Mouse (Mus musculus) midbrain, postnatal 0 days (tissue): Measurements from ENCODE around the gene Marc1. TPM values are rescaled to one million over a fixed set of nuclear protein-coding genes. Genes with fewer than 3 reads are reported as not detected.

ENCODE experiments used
- ATAC-seq: fragments of 200-750 bp; cut with Nextera tagmentation; 2 replicates; pipeline ENCODE4 v1.8.0; 2017; ENCODE audit warnings: moderate number of reproducible peaks, mild to moderate bottlenecking, moderate TSS enrichment, moderate library complexity; ENCODE audit not compliant: low FRiP score
- DNase-seq: peaks from one replicate; pipeline ENCODE4 v3.0.0-alpha.2; 2015; ENCODE audit warnings: low spot score
- H3K27ac ChIP-seq: fragments of 300-500 bp; sonication (generic); 2 replicates; pipeline ENCODE4 v1.5.1; 2014; ENCODE audit warnings: low read depth, mild to moderate bottlenecking, low read length, mixed read lengths
- H3K27me3 ChIP-seq: fragments of 300-500 bp; sonication (generic); 2 replicates; pipeline ENCODE4 v1.6.1; 2014; ENCODE audit warnings: low read length, control low read depth, mixed read lengths; ENCODE audit not compliant: insufficient read depth
- H3K36me3 ChIP-seq: fragments of 300-500 bp; sonication (generic); 2 replicates; pipeline ENCODE4 v1.6.1; 2014; ENCODE audit warnings: low read length, control low read depth, mixed read lengths; ENCODE audit not compliant: insufficient read depth
- H3K4me1 ChIP-seq: fragments of 300-500 bp; sonication (generic); 2 replicates; pipeline ENCODE4 v1.6.1; 2014; ENCODE audit warnings: mild to moderate bottlenecking, control low read depth, antibody characterized with exemption, low read length, mixed read lengths; ENCODE audit not compliant: insufficient read depth
- H3K4me2 ChIP-seq: fragments of 300-500 bp; sonication (generic); 2 replicates; pipeline ENCODE4 v1.6.1; 2014; ENCODE audit warnings: low read depth, mild to moderate bottlenecking, low read length, mixed read lengths; ENCODE audit not compliant: poor library complexity, severe bottlenecking
- H3K4me3 ChIP-seq: fragments of 300-500 bp; sonication (generic); 2 replicates; pipeline ENCODE4 v1.5.1; 2014; ENCODE audit warnings: low read depth, mild to moderate bottlenecking, low read length, moderate library complexity
- H3K9ac ChIP-seq: fragments of 300-500 bp; sonication (generic); replicated peaks from 2 replicates; pipeline ENCODE4 v1.6.1; 2014; ENCODE audit warnings: mild to moderate bottlenecking, low read length, moderate library complexity, mixed read lengths; ENCODE audit not compliant: poor library complexity, severe bottlenecking
- H3K9me3 ChIP-seq: fragments of 300-500 bp; sonication (generic); 2 replicates; pipeline ENCODE4 v1.6.1; 2016; ENCODE audit warnings: low read length, control low read depth
- CTCF ChIP-seq: IDR thresholded peaks from 2 replicates; pipeline ENCODE4 v1.5.1; 2016; ENCODE audit warnings: antibody characterized with exemption, mild to moderate bottlenecking
- WGBS: fragments of 180-500 bp; shearing (Covaris S2); extraction: QIAGEN DNeasy Blood & Tissue Kit; methylation state at CpG from one replicate; pipeline ENCODE4 v1.1.7; 2014; 5-methylcytosine and 5-hydroxymethylcytosine counted together
- polyA plus RNA-seq: library from polyadenylated mRNA; unstranded; fragments of >200 nt; fragmentation: Nextera tagmentation; extraction: Ambion mirVana; gene quantifications from 2 replicates; pipeline ENCODE4 v1.2.1, GENCODE M21; 2015
- total RNA-seq: library from RNA; depleted of rRNA; stranded (reverse); fragments of >200 nt; gene quantifications from 2 replicates; pipeline ENCODE4 v1.2.3, GENCODE M21; 2014

The Marc1 gene
- total and polyA plus RNA-seq, 2 experiments from 2014 or later = 0.21 to 0.55 TPM

GRCm38 (mm10) chr1:184771202-184771890 lies 39.8 kb downstream of the Marc1 start:
- 0 out of 2 replicates have a peak, but pooled peaks have one; percentile 47 for ATAC-seq
- TF ChIP-seq CTCF = peak; percentile 84

GRCm38 (mm10) chr1:184763866-184764265 lies 47.2 kb downstream of the Marc1 start:
- Histone ChIP-seq H3K4me1 (no peaks in the 10 kb centered on the region), H3K27ac (no peak overlapping the region), H3K4me3 (no peak overlapping the region), H3K9ac (no peak overlapping the region), H3K36me3 (no peaks in the 10 kb centered on the region), H3K9me3 (no peaks in the 10 kb centered on the region), H3K4me2 (no peak overlapping the region), H3K27me3 (no peaks in the 10 kb centered on the region)
- no peak for ATAC-seq
- no peak for DNase-seq
- 44% methylated on average over 3 of the region's 3 CpGs for WGBS
- TF ChIP-seq CTCF = no peak

More at GRCm38 (mm10) chr1:184771202-184771890, 39.8 kb downstream of the Marc1 start:
- WGBS = 34% methylated on average over 18 of the region's 18 CpGs
- no peak overlapping the region for H3K4me3 ChIP-seq
- 0 out of 2 replicates have a peak, but pooled peaks cover 3% of the 10 kb centered on the region for H3K4me1 ChIP-seq
- H3K27ac ChIP-seq = no peak overlapping the region
- H3K9me3 ChIP-seq = no peaks in the 10 kb centered on the region
- H3K36me3 ChIP-seq = no peaks in the 10 kb centered on the region
- no peak overlapping the region for H3K4me2 ChIP-seq
- H3K27me3 ChIP-seq = no peaks in the 10 kb centered on the region
- DNase-seq = peak; percentile 77
- no peak overlapping the region for H3K9ac ChIP-seq

- no peak for ATAC-seq
- no peaks in the 10 kb centered on the region for H3K4me1 ChIP-seq
- H3K27me3 ChIP-seq = no peaks in the 10 kb centered on the region
- TF ChIP-seq CTCF = no peak
- no peak overlapping the region for H3K4me2 ChIP-seq
- H3K9ac ChIP-seq = no peak overlapping the region
- no peak overlapping the region for H3K27ac ChIP-seq
- no peak for DNase-seq
- no peaks in the 10 kb centered on the region for H3K36me3 ChIP-seq
- WGBS = 70% methylated on average over 5 of the region's 5 CpGs
- H3K4me3 ChIP-seq = no peak overlapping the region
- no peaks in the 10 kb centered on the region for H3K9me3 ChIP-seq
Observed at GRCm38 (mm10) chr1:184762941-184763340, 48.2 kb downstream of the Marc1 start.

GRCm38 (mm10) chr1:184761988-184762387 lies 49.1 kb downstream of the Marc1 start:
- Histone ChIP-seq H3K9ac (no peak overlapping the region), H3K9me3 (no peaks in the 10 kb centered on the region), H3K4me3 (no peak overlapping the region), H3K4me1 (no peaks in the 10 kb centered on the region), H3K27ac (no peak overlapping the region), H3K36me3 (no peaks in the 10 kb centered on the region), H3K4me2 (no peak overlapping the region), H3K27me3 (no peaks in the 10 kb centered on the region)
- no peak for TF ChIP-seq CTCF
- 77% methylated on average over 4 of the region's 4 CpGs for WGBS
- DNase-seq (no peak), ATAC-seq (no peak)

GRCm38 (mm10) chr1:184752671-184753070 lies 58.4 kb downstream of the Marc1 start:
- no peak for DNase-seq
- H3K36me3 ChIP-seq = no peaks in the 10 kb centered on the region
- H3K4me2 ChIP-seq = no peak overlapping the region
- no peaks in the 10 kb centered on the region for H3K4me1 ChIP-seq
- H3K9ac ChIP-seq = no peak overlapping the region
- ATAC-seq = no peak
- no peaks in the 10 kb centered on the region for H3K27me3 ChIP-seq
- no peaks in the 10 kb centered on the region for H3K9me3 ChIP-seq
- 94% methylated on average over 5 of the region's 5 CpGs for WGBS
- H3K27ac ChIP-seq = no peak overlapping the region
- TF ChIP-seq CTCF = no peak
- H3K4me3 ChIP-seq = no peak overlapping the region

GRCm38 (mm10) chr1:184750114-184750664 lies 60.9 kb downstream of the Marc1 start:
- Histone ChIP-seq H3K4me2 (no peak overlapping the region), H3K27me3 (no peaks in the 10 kb centered on the region), H3K9me3 (no peaks in the 10 kb centered on the region), H3K4me3 (no peak overlapping the region), H3K27ac (no peak overlapping the region), H3K4me1 (no peaks in the 10 kb centered on the region), H3K9ac (no peak overlapping the region), H3K36me3 (no peaks in the 10 kb centered on the region)
- DNase-seq (no peak), ATAC-seq (no peak)
- no peak for TF ChIP-seq CTCF
- 89% methylated on average over 11 of the region's 11 CpGs for WGBS
